Mouse (Mus musculus): ENCODE measurements around the gene Fars2.
"Not testable (repeated sequence)": the region's sequence is repeated elsewhere in the genome, so short reads cannot be mapped to it uniquely, and the experiment has no call there.

The Fars2 gene

DNA sequence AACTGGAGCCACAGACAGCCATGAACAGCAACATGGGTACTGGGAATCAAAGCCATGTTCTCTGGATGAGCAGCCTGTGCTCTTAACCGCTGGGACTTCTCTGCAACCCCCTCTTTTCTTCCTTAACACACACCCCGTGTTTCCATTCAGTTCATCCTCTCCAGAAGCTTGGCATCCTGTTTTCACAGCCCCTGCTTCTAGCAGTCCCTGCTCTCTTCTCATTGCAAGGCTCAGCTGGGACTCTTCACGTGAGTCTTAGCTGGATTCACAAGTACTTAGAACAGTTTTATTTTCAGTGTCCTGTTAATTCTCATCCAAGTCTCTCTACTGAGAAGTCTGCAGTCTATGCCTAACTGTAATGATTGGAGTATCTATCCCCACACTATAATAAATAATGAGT lies 334.2 kb downstream of the Fars2 start:
- DNase-seq (ENCODE audit: low read depth, low spot score) = no peak

DNA sequence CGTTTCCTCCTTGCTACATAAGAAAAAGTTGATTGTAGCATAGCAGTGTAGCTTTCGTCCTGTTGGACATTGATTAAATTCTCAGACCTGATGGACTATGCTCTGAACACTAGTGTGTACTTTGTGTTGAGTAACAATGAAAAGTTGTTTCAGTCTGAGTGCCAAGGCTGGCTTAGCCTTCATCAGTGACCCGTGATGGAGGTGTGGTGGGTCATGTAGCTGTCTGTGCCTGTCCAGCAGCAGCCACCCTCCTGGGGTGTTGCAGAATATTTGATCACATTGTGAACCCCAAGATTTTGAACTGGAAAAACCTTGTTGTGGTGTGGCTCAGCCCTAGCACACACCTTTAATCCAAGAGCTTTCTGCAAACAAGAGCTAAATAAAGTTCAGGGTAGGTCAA lies 343.3 kb downstream of the Fars2 start:
- DNase-seq (ENCODE audit: low read depth, low spot score) = no peak

DNA sequence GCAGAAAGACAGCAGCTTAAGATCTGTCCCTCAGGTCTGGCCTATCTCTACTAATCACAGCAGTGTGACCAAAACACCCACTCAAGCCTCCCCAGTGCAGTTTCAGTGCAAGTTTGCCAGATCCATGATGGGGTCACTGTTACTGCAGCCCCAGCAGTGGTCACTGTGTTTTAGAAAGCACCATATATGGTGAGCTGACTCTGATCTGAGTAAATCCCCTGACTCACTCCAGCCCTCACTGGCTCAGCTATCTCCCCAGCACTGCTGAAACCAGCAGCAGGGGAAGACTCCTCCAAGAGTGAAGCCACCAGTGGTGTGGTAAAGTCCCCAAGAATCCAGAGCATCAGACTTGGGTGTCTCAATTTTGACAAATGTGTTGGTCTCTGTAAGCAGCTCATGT lies 346.5 kb downstream of the Fars2 start:
- DNase-seq (ENCODE audit: low read depth, low spot score) = no peak

DNA sequence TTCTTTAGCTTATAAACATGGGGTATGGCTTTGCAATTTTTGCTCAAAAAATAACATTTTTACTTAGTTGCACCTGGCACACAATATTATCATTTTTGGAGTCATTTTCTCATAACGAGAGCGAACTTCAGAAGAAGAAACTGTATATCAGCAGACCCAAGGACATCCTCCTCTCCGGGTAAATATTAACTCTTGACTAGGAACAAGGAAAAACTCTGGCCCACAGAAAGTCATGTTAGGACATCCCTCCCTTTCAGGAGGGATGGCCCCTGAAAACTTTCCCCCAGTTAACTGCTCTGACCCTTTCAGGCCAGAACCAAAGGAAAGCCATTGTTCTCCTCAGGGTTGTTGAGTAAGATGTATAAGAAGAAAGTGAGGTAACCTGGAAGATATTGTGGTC lies 348.9 kb downstream of the Fars2 start:
- not testable (repeated sequence) for DNase-seq (ENCODE audit: low read depth, low spot score)

DNA sequence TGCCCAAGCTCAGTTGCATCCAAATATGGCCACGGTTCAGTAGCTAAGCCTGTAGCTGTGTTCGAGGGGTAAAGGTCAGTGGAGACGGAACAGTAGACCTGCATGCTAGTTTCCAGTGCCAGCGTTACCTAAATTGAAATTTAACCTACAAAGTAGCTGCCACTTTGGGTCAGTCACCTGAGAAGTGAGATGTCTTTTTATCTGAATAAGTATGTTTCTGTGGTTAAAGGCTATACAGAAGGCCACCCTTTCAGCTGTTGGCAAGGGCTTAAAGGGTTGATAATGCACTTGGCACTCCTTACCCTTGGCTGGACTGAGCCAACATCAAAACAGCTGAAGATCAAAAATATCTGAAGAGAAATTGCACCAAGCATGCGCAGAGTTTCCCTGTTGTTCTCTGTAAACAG lies 349.3 kb downstream of the Fars2 start:
- DNase-seq (ENCODE audit: low read depth, low spot score) = no peak

DNA sequence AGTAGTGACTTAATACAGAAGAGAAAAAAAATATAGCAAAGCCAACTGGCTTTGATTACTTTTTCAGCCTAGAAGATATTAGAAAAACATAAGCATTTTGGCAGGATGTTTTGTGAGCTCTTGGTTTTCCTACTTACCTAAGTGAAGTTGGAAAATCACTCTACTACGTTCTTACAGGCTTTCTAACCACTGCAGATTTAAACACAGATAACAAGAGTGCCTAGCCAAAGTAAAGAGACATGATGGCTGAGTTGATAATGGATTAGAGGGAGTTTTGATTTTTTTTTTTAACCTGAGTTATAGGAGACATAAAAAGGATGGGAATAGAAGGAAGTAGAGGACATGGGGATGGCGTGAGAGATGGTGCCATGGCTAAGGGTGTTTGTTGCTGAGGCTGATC lies 350.6 kb downstream of the Fars2 start:
- no peak for DNase-seq (ENCODE audit: low read depth, low spot score)

DNA sequence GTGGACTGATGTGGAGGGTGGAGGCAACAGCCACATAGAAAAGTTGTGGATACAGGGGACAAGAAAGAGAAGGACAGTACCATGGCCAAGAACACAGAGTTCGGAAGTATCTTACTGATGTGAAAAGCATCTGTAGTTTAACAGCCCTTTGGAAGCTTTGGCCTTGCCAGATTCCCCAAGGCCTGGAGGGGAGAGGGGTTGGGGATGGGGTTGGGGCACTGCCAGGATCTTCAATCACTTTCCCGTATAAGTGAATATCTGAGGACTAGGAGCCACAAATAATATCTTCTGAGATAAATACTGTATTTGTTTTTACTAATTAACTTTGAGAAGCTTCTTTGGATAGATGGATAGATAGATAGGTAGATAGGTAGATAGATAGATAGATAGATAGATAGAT lies 351.8 kb downstream of the Fars2 start:
- DNase-seq (ENCODE audit: low read depth, low spot score) = no peak

DNA sequence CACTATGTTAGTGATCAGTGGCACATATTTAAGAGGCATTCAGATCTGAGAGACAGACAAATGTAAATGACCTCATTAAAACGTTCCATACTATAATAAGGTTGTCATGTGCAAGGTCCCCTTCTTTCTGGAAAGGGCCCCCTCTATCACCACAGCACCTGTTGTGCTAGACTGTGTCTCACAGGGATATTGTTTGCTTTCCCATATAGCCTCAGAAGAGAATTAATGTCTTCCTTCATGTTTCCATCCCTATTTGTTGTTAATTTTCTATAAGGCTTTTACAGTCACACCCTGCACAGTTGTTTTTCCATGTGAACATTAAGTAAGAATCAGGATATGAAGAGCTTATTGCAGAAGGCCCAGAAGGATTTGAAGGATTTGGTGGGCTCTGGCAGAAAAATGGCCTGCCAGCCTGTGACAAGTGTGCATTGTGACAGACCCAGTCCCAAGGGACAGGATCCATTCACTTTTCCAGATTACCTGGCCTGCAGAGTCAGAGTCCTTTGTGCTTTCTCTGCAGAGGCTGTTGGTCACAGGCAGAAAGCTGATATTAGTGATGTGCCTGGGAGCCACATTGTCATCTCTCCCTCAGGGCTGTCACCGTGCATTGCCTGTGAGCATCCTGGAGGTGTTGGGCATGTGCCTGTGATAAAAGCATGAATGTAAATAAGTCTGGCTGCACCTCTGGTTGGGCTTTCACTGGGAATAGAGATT lies 352.4 kb downstream of the Fars2 start:
- DNase-seq (ENCODE audit: low read depth, low spot score) = no peak

DNA sequence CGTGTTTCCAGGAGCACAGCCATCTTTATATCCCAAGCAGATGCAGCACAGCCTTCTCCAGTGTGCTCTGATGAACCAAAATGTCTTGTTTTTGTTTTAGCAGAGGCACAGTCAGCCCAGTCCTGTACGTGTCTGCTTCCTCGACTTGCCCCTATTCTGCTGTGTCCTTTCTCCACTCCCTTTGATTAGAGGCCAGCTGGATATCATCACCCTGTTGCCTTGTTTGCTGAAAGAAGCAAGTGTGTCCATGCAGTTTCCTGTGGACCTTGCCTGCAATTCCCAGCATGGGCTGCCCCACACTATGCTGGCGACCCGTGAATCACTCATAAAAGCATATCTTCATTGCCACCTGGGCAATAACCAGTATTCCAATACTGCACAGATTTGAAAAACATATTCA lies 360.4 kb downstream of the Fars2 start:
- no peak for DNase-seq (ENCODE audit: low read depth, low spot score)

DNA sequence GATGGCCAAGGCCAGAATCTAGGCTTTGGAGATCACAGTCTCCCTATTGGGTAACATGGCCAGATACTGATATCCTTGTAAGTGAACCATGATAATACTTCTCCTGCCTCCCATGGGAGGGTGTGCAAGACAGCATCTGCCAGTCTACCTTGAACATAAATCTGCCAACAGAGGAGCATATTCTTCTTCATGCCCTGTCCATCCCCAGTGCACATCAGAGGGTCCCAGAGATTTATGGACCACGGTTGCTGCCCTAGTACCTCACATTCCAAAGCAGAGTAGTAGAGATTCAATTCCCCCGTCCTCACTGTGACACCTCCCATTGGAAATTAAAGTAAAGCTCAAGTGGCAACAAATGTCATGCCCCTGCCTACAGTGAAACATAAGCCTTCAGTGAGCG lies 361.0 kb downstream of the Fars2 start:
- no peak for DNase-seq (ENCODE audit: low read depth, low spot score)

DNA sequence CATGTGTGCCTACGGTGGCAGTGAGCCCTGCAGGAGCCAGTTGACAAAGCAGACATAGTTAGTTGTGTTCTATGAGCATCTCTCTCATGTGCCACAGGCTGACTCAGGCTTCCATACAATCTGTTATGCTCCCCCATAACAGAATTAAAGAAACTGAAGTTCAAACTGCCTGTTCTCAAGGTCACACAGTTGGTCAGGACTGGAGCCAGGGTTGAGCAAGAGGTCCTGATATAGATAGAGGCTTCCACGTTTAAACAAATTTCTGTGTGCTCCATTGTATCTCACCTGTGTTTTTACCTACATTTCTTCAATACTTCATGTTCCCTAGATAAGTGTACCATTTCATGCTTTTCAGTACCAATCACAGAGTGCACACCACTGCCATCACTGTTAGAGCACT lies 362.9 kb downstream of the Fars2 start:
- no peak for DNase-seq (ENCODE audit: low read depth, low spot score)

DNA sequence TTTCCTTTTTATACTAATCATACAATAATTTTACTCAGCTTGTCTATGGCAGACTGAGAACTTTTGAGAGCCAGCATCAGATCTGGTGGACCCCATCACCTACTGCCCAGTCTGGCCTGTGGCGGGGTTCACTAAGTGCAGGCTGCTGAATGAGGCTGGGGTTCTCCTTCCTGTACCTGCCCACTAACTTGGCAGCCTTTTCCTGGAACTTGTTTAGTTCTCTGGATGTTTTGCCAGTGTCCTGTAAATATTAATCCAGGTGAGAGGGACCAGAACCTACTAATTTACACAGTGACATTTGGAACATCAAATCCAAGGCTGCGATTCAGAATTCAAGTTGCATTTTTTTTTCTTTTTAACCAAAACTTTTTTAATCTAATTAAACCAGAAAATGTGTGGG lies 367.2 kb downstream of the Fars2 start:
- no peak for DNase-seq (ENCODE audit: low read depth, low spot score)

DNA sequence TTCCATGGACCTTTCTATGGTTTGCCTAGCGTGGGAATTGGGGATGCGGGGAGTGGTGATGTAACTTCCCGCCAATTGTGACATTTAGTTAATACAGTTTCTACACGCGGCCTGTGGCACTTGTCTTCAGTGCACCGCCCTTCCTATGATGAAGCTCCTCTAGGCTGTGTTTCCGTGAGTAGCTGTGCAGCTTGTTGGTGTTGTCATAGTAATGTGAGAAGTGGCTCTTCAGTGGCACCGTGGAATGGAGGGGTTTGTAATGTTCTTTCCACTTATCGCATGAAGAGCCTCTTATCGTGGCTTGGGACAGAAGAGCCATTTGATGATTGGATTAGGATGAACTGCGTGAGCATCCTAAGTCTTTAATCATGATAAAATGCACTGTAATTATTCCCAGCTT lies 369.5 kb downstream of the Fars2 start:
- no peak for DNase-seq (ENCODE audit: low read depth, low spot score)

DNA sequence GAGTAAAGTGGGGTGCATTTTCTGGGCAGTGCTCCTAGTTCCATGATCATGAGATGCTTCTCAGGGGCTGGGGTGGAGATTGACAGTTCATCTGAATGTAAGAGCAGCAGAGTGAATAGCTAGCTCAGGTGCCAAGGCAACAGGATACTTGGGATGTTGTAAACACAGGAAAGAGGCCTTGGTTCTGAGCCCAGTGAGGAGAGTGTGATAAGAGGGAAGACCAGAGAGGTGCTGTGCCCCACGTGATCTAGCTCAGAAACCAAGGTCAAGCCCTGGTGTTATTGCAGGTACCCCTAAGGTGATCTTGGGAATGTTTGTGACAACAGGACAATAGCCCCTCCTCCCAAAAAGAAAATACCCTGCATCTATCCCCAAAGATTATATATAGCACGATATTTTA lies 372.2 kb downstream of the Fars2 start:
- DNase-seq (ENCODE audit: low read depth, low spot score) = no peak

DNA sequence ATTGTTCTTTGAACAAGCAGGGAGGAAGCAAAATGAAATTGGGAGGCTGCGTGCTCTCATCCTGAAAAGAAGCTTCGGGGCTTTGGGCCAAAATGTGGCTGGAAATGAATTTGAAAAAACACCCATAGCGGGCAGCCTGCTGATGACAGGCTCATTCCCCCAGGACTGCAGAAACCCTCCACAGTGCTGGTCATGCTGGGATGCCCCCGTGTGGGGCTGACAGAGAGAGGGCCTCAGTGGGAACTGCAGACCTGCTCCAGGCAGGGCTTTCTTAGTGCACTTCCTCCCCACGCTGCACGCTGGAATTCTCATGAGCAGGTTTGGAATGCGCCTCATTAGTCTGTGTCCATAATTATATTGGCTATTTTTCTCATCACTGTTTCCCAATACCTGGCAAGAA lies 373.4 kb downstream of the Fars2 start:
- no peak for DNase-seq (ENCODE audit: low read depth, low spot score)

DNA sequence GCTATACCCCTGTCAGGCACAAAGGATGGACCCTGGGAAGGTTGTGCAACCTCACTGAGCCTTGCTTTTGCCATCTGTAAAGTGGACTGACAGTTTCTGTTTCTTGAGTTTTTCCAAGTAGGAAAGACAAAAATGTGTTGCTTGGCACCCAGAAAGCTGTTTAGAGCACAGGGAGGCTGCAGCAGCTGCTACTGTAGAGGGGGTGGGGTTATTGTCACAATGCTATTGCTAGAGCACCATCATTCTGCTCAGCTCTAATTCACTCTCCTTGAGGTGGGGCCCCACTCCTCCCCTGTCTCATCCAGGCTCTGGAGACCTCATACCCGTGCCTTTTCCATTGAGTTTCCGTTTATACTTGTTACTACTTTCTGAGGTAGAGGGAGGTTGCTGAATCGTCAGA lies 375.2 kb downstream of the Fars2 start:
- DNase-seq (ENCODE audit: low read depth, low spot score) = no peak

DNA sequence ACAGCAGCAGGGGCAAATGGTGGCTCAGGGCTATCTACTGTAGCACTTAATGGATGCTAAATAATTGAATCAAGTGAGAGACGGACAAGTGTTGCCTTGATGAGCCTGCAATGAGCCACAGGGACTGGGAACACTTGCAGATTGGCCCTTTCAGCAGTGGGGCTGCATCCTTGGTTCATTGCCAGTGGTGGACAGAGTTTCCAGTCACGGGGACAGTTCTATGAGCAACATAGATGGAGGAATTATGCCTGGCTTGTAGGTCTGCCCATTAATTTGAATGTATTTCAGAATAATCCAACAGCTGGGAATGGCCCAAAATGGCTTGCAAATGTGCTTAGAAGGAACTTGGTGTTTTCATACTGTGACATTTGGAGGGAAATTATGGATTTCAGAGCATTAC lies 376.1 kb downstream of the Fars2 start:
- DNase-seq (ENCODE audit: low read depth, low spot score) = no peak

DNA sequence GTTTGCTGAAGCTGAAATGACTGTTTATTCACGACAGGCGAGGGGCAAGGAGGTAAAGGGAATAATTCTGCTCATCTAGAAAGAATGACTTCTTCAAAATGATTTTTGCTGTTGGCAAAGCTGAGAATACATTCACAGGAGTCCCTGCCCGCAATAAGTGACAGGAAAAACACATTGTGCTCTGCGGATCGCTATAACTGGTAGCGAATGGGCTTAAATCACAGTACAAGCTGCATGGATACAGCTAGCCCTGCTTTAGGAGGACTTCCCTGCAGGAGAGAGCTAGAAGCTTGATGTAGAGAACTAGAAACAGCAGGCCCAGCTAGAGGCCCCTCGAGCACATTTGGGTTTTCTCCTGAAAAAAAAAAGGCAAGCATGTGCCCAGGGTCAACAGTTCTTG lies 376.6 kb downstream of the Fars2 start:
- DNase-seq (ENCODE audit: low read depth, low spot score) = no peak

DNA sequence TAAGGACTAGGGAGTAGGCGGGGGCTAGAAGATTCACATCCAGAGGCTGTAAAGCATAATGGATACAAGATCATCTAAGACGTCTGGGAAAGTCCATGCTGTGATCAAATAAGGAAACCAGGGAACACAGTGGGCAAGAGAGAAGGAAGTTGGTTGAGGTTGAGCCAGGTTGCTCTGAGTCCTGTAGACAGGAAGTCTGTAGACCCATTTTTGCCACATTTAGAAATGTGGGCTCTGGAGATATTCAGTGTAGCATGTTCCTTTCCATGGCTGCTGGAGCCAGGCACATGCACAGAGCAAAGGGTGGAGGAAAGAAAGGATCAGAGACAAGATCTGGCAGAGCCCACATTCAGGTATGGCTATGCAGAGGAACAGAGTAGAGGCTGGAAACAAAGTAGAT lies 378.8 kb downstream of the Fars2 start:
- DNase-seq (ENCODE audit: low read depth, low spot score) = no peak

DNA sequence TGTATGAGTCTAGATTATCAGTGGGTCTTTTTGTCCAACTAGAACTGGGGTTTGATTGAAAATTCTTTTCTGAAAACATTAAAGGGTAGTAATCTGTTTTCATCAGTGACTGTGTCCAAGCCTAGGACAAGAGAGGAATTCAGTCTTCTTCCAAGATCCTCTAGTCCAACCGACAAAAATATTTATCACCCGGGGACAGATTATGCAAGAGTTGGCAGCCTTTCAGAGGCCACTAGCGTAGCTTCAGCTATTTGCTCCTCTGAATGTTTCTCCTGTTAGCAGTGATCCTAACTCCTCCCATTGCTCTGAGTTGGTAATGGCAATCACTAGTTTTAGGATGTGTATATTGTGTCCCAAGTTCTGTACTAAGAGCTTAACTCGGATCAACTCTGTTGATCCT lies 380.1 kb downstream of the Fars2 start:
- no peak for DNase-seq (ENCODE audit: low read depth, low spot score)

DNA sequence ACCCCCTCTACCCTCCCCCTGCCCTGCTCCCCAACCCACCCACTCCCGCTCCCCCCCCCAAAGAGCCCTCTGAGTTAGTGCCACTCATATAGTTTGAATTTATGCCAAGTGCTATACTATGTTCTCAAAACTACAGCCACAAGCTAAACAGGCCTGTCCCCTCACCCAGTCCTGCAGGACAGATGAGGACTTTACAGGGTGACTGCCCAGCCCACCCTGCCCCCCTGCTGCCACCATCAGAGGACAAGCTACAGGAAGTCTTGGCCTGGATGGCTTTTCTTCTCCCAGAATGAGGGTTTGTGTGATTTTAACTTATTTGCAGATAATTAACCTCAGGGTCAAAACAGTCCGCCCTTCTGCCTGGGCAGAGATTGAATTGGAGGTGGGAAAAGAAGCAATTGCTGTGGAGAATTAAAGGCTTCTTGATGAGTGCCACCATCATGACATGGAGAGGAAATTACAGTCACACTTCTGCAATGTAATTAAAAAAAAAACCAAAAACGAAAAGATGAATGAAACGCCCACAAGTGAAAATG lies 383.2 kb downstream of the Fars2 start:
- no peak for DNase-seq (ENCODE audit: low read depth, low spot score)

DNA sequence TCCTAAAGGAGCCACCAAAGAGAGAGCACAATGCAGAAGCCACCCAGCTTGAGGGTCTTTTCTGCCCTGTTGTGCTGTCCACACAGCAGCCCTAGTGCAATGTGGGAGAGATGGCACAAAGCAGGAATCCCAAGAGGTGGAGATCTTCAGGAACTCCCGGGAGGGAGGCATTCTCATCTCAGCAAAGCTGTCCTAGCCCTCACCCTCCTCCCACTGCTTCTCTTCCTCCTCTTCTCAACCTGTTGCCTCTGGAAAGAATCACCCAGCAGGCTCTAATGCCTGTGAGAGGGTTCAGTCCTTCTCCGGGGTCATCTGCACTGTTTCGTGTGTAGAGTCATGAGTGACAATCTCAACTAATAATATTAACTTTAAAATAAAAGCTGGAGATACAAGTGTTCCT lies 386.3 kb downstream of the Fars2 start:
- no peak for DNase-seq (ENCODE audit: low read depth, low spot score)

DNA sequence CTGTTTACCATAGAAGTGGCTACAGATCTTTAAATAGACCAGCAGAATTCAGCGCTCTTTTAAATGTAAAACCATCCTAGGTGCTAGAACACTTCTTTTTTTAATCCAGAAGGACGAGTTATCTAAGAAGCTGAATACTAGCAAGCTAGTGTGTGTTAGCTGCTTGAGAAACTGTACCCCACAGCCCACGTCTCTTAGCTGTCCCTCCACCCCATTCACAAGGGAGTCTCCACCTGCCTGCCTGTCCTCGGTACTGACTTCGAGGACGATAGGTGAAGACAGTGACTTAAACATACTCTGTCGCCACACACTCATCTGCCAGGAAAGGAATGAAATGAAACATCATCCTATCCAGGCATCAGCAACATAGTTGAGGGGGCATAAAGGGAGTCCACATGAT lies 386.8 kb downstream of the Fars2 start:
- no peak for DNase-seq (ENCODE audit: low read depth, low spot score)

DNA sequence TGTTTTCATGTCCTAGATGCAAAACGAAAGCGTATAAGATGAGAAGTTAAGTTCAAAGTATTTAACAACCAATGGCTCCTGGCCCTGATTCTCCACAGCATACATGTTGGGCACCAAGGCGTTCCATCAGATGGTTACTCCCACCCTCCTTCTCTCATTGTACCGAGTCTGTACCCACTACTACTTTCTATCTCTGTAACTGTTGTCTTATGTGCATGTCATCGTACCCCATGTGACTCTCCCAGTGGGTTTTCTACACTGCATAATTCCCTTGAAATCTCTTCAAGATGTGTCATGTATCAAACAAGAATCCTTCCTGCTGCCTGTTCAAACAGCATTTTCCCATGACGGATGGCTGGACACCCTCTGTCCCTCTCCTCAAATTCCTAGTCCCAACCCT lies 388.5 kb downstream of the Fars2 start:
- DNase-seq (ENCODE audit: low read depth, low spot score) = no peak
